Mouse (Mus musculus) naive thymus-derived CD4-positive, alpha-beta T cell, adult 5 months (primary cell): ENCODE data around the gene H2al2c. TPM values are rescaled to one million over a fixed set of nuclear protein-coding genes. Genes with fewer than 3 reads are reported as not detected.

Experiments used
- polyA plus RNA-seq: library from polyadenylated mRNA; unstranded; fragments of 100-300 nt; shearing (Covaris generic); gene quantifications from one replicate; pipeline ENCODE4 v1.2.1, GENCODE M21; 2017

H2al2c gene
- polyA plus RNA-seq, result not detected

GRCm38 (mm10) chrY:2598799-2599198 lies at the start of gene H2al2c:
TSS of gene H2al2c (plus strand) at chrY:2599099.

Other genes starting within 250 kb of the H2al2c start
- gene Sry, start 64.6 kb downstream of the H2al2c start, polyA plus RNA-seq, result not detected
- gene H2al2b, start 121.6 kb downstream of the H2al2c start, polyA plus RNA-seq, result not detected
- gene Gm4064, start 197.1 kb downstream of the H2al2c start, polyA plus RNA-seq, result not detected
- not detected for gene Rbmy, start 231.6 kb downstream of the H2al2c start, polyA plus RNA-seq
- gene Gm10256, start 231.6 kb downstream of the H2al2c start, polyA plus RNA-seq, result not detected